Mouse (Mus musculus): ENCODE data around the gene Acsl5. TPM values are rescaled to one million over a fixed set of nuclear protein-coding genes. Genes with fewer than 3 reads are reported as not detected.

Gene Acsl5
- polyA plus RNA-seq, 1 experiment from 2014 or later = 19.8 TPM

Other genes starting within 250 kb of the Acsl5 start
- gene Gpam, start 124.7 kb upstream of the Acsl5 start, polyA plus RNA-seq (2014; fragmentation: Nextera tagmentation; extraction: Ambion mirVana) = 14.4 and 15.9 TPM in 2 replicates
- not detected in 2 replicates for gene Tectb, start 71.2 kb upstream of the Acsl5 start, polyA plus RNA-seq (2014; fragmentation: Nextera tagmentation; extraction: Ambion mirVana)
- not detected in 2 replicates for gene Gucy2g, start 10.7 kb upstream of the Acsl5 start, polyA plus RNA-seq (2014; fragmentation: Nextera tagmentation; extraction: Ambion mirVana)
- 103 and 105 TPM in 2 replicates for gene Zdhhc6, start 64.1 kb downstream of the Acsl5 start, polyA plus RNA-seq (2014; fragmentation: Nextera tagmentation; extraction: Ambion mirVana)
- gene Vti1a, start 64.4 kb downstream of the Acsl5 start, polyA plus RNA-seq (2014; fragmentation: Nextera tagmentation; extraction: Ambion mirVana) = 24.2 and 28.4 TPM in 2 replicates